Mouse (Mus musculus): Measurements from ENCODE around the gene Pcna. TPM values are rescaled to one million over a fixed set of nuclear protein-coding genes. Genes with fewer than 3 reads are reported as not detected.

The Pcna gene
- polyA plus RNA-seq (2012; rRNA removed) (284 and 315 TPM in 2 replicates), polyA plus RNA-seq (2014; fragmentation: Nextera tagmentation; extraction: Ambion mirVana) (229 and 234 TPM in 2 replicates)

GRCm38 (mm10) chr2:132252542-132253528, at the start of gene Pcna:
TSS of gene Pcna (minus strand) at chr2:132253314.
- peak; percentile 54; the same call in 1 of the 2 replicates for TF ChIP-seq POLR2A (IDR thresholded peaks at IDR 0.05; ENCODE audit: borderline replicate concordance, extremely low read depth, insufficient read depth, insufficient read length)
- peak; percentile 98 for ATAC-seq (ENCODE audit: low FRiP score, low read depth)
- WGBS = under 1% methylated on average over 74 of the region's 79 CpGs

GRCm38 (mm10) chr2:132301436-132301835, 48.3 kb upstream of the Pcna start:
- no peak for TF ChIP-seq POLR2A (IDR thresholded peaks at IDR 0.05; ENCODE audit: borderline replicate concordance, extremely low read depth, insufficient read depth, insufficient read length)
- no peaks in the 10 kb centered on the region for H3K4me1 ChIP-seq (ENCODE audit: control insufficient read depth, insufficient read depth, low read length)
- H3K4me3 ChIP-seq (replicated peaks; ENCODE audit: low read length) = no peak overlapping the region
- peaks cover 73% of the 10 kb centered on the region for H3K36me3 ChIP-seq (ENCODE audit: control insufficient read depth, insufficient read depth, low read length)
- DNase-seq (ENCODE audit: low spot score) (no peak), ATAC-seq (ENCODE audit: low FRiP score, low read depth) (no peak)
- no peaks in the 10 kb centered on the region for H3K9me3 ChIP-seq (ENCODE audit: control insufficient read depth, low read length)
- H3K27ac ChIP-seq (replicated peaks; ENCODE audit: low read depth, low read length) = no peak overlapping the region
- WGBS = 95% methylated on average over 4 of the region's 4 CpGs
- no peaks in the 10 kb centered on the region for H3K27me3 ChIP-seq (ENCODE audit: control insufficient read depth, insufficient read depth, low read length)
- no peak overlapping the region for H3K4me2 ChIP-seq (replicated peaks; ENCODE audit: low read depth, low read length, severe bottlenecking)
- no peak overlapping the region for H3K9ac ChIP-seq (ENCODE audit: low read depth, low read length, severe bottlenecking)

More at GRCm38 (mm10) chr2:132252542-132253528, at the start of gene Pcna:
- Histone ChIP-seq H3K4me1 (ENCODE audit: control insufficient read depth, insufficient read depth, low read length) (peaks cover 6% of the 10 kb centered on the region), H3K27ac (replicated peaks; ENCODE audit: low read depth, low read length) (peak within 1 kb of the TSS; percentile 85), H3K36me3 (ENCODE audit: control insufficient read depth, insufficient read depth, low read length) (peaks cover 24% of the 10 kb centered on the region), H3K9ac (ENCODE audit: low read depth, low read length, severe bottlenecking) (peak within 1 kb of the TSS; percentile 67), H3K27me3 (ENCODE audit: control insufficient read depth, insufficient read depth, low read length) (no peaks in the 10 kb centered on the region), H3K4me2 (replicated peaks; ENCODE audit: low read depth, low read length, severe bottlenecking) (peak within 1 kb of the TSS; percentile 79), H3K4me3 (replicated peaks; ENCODE audit: low read length) (peak within 1 kb of the TSS; percentile 52), H3K9me3 (ENCODE audit: control insufficient read depth, low read length) (no peaks in the 10 kb centered on the region)
- peak; percentile 97 for DNase-seq (ENCODE audit: low spot score)

DNA sequence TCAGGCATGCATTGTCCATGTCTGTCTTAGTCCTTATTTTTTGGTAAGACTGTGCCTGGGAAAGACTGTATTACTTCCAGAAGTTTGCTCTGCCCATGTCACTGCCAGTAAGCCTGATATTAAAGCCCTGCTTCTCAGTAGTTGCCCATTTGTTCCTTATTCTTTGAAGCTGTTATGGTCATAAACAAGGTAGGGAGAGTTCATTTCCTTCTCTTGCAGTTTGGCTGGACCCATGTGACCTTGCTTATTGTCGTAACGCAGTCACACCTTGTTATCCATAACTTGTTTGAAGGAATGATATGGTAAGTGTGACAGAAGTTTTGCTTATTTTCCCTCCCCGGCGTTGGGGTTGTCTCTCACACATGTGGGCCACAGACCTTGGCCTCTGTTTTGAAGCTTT, 45.1 kb upstream of the Pcna start:
- TF ChIP-seq POLR2A (IDR thresholded peaks at IDR 0.05; ENCODE audit: borderline replicate concordance, extremely low read depth, insufficient read depth, insufficient read length) = no peak
- 79% methylated on average over 4 of the region's 4 CpGs for WGBS
- H3K9ac ChIP-seq (ENCODE audit: low read depth, low read length, severe bottlenecking) = no peak overlapping the region
- no peak overlapping the region for H3K27ac ChIP-seq (replicated peaks; ENCODE audit: low read depth, low read length)
- DNase-seq (ENCODE audit: low spot score) (no peak), ATAC-seq (ENCODE audit: low FRiP score, low read depth) (no peak)
- no peak overlapping the region for H3K4me3 ChIP-seq (replicated peaks; ENCODE audit: low read length)
- peaks cover 74% of the 10 kb centered on the region for H3K36me3 ChIP-seq (ENCODE audit: control insufficient read depth, insufficient read depth, low read length)
- no peaks in the 10 kb centered on the region for H3K4me1 ChIP-seq (ENCODE audit: control insufficient read depth, insufficient read depth, low read length)
- H3K27me3 ChIP-seq (ENCODE audit: control insufficient read depth, insufficient read depth, low read length) = no peaks in the 10 kb centered on the region
- H3K4me2 ChIP-seq (replicated peaks; ENCODE audit: low read depth, low read length, severe bottlenecking) = no peak overlapping the region
- no peaks in the 10 kb centered on the region for H3K9me3 ChIP-seq (ENCODE audit: control insufficient read depth, low read length)

DNA sequence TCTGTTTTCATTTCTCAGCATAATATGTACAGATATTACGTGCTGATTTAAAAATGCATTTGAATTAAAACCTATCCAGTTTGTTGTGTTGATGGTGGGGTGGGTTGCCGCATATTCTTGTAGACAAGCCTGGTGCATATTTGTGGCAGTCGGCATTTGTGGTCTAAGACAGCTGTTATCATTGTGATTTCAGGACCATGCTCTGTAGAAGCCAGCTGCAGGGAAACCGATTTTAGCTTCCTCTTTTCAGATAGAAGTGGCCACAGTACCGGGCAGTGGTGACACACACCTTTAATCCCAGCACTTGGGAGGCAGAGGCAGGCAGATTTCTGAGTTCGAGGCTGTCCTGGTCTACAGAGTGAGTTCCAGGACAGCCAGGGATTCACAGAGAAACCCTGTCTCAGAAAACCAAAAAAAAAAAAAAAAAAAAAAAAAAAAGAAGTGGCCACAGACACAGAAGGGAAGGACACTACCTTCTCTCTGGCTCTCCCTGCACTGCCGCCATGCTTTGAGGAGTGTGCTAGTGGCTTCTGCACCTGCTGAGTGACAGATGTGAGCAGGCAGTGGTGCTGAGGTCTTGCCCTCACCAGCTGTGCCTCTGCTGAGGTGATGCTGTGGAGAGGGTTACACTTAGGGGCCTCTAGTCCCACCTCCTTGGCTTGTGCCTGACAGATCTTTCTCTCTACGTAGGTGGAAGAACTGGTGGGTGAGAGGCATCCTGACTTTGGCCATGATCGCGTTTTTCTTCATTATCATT, 40.8 kb upstream of the Pcna start:
- Histone ChIP-seq H3K4me1 (ENCODE audit: control insufficient read depth, insufficient read depth, low read length) (no peaks in the 10 kb centered on the region), H3K4me3 (replicated peaks; ENCODE audit: low read length) (no peak overlapping the region), H3K4me2 (replicated peaks; ENCODE audit: low read depth, low read length, severe bottlenecking) (no peak overlapping the region), H3K9me3 (ENCODE audit: control insufficient read depth, low read length) (no peaks in the 10 kb centered on the region), H3K27me3 (ENCODE audit: control insufficient read depth, insufficient read depth, low read length) (no peaks in the 10 kb centered on the region), H3K27ac (replicated peaks; ENCODE audit: low read depth, low read length) (no peak overlapping the region), H3K9ac (ENCODE audit: low read depth, low read length, severe bottlenecking) (no peak overlapping the region), H3K36me3 (ENCODE audit: control insufficient read depth, insufficient read depth, low read length) (peaks cover 37% of the 10 kb centered on the region)
- no peak for TF ChIP-seq POLR2A (IDR thresholded peaks at IDR 0.05; ENCODE audit: borderline replicate concordance, extremely low read depth, insufficient read depth, insufficient read length)
- DNase-seq (ENCODE audit: low spot score) (no peak), ATAC-seq (ENCODE audit: low FRiP score, low read depth) (no peak)
- 92% methylated on average over 10 of the region's 10 CpGs for WGBS

DNA sequence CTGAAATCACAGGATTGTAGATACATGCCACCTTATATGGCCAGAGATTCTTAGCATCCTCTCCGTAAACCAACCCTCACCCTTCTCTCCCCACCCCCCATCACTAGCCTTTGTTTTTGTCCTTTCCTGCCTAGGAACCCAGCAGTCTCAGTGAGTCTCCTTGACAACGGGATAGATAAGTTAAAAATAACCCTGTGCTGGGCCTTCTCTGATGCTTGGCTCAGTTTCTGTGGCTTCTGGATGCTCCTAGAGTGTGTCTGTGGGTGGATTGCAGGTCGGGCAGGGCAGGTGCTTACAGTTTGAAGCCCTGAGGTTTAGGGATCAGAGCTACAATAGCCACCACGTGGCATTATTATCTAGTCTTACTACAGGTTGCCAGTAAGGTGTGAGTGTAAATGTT, 39.0 kb upstream of the Pcna start:
- Histone ChIP-seq H3K27me3 (ENCODE audit: control insufficient read depth, insufficient read depth, low read length) (no peaks in the 10 kb centered on the region), H3K4me2 (replicated peaks; ENCODE audit: low read depth, low read length, severe bottlenecking) (no peak overlapping the region), H3K4me1 (ENCODE audit: control insufficient read depth, insufficient read depth, low read length) (no peaks in the 10 kb centered on the region), H3K9me3 (ENCODE audit: control insufficient read depth, low read length) (no peaks in the 10 kb centered on the region), H3K9ac (ENCODE audit: low read depth, low read length, severe bottlenecking) (no peak overlapping the region), H3K36me3 (ENCODE audit: control insufficient read depth, insufficient read depth, low read length) (peaks cover 23% of the 10 kb centered on the region), H3K4me3 (replicated peaks; ENCODE audit: low read length) (no peak overlapping the region), H3K27ac (replicated peaks; ENCODE audit: low read depth, low read length) (no peak overlapping the region)
- ATAC-seq (ENCODE audit: low FRiP score, low read depth) (no peak), DNase-seq (ENCODE audit: low spot score) (no peak)
- no peak for TF ChIP-seq POLR2A (IDR thresholded peaks at IDR 0.05; ENCODE audit: borderline replicate concordance, extremely low read depth, insufficient read depth, insufficient read length)
- 57% methylated on average over 4 of the region's 4 CpGs for WGBS

All from limb, embryonic 14.5 days (tissue).